Mouse (Mus musculus) lung, postnatal 0 days (tissue): ENCODE results near the gene Smim15.

Source experiments
- CTCF ChIP-seq: IDR thresholded peaks from 2 replicates; pipeline ENCODE4 v1.5.1; 2016; ENCODE audit warnings: antibody characterized with exemption, mild to moderate bottlenecking
- EP300 ChIP-seq: IDR thresholded peaks from 2 replicates; pipeline ENCODE4 v1.6.1; 2016; ENCODE audit warnings: antibody characterized with exemption, mild to moderate bottlenecking, control low read depth

GRCm38 (mm10) chr13:108017349-108017748 is 26.9 kb upstream of the Smim15 start:
- no peak for TF ChIP-seq CTCF
- TF ChIP-seq EP300: no peak
